Mouse (Mus musculus): ENCODE data around the gene Ap1b1. TPM values are rescaled to one million over a fixed set of nuclear protein-coding genes. Genes with fewer than 3 reads are reported as not detected.

Ap1b1 gene
- polyA plus RNA-seq, 1 experiment from 2014 or later = 63.5 TPM

GRCm38 (mm10) chr11:4992471-4992870 lies 5.8 kb downstream of the Ap1b1 start:
- H3K4me1 ChIP-seq (replicated peaks) = peaks cover 16% of the 10 kb centered on the region
- H3K9ac ChIP-seq = no peak overlapping the region
- WGBS = 85% methylated on average over 2 of the region's 2 CpGs
- H3K27me3 ChIP-seq (replicated peaks) = no peaks in the 10 kb centered on the region
- no peaks in the 10 kb centered on the region; the same call in 1 of the 2 replicates for H3K36me3 ChIP-seq
- H3K9me3 ChIP-seq = no peaks in the 10 kb centered on the region
- H3K4me3 ChIP-seq (replicated peaks) = no peak overlapping the region
- H3K27ac ChIP-seq = no peak overlapping the region
- no peak for ATAC-seq
- H3K4me2 ChIP-seq (replicated peaks) = no peak overlapping the region

- no peak overlapping the region for H3K4me3 ChIP-seq (replicated peaks)
- no peaks in the 10 kb centered on the region for H3K27me3 ChIP-seq (replicated peaks)
- H3K4me1 ChIP-seq (replicated peaks) = peaks cover 13% of the 10 kb centered on the region
- no peak overlapping the region for H3K4me2 ChIP-seq (replicated peaks)
- 88% methylated on average over 3 of the region's 3 CpGs for WGBS
- no peaks in the 10 kb centered on the region for H3K9me3 ChIP-seq
- no peaks in the 10 kb centered on the region; the same call in 1 of the 2 replicates for H3K36me3 ChIP-seq
- no peak overlapping the region for H3K9ac ChIP-seq
- H3K27ac ChIP-seq = no peak overlapping the region
- ATAC-seq = no peak
Observed at GRCm38 (mm10) chr11:4995676-4996075, 9.1 kb downstream of the Ap1b1 start.

GRCm38 (mm10) chr11:4996621-4997199 lies 10.1 kb downstream of the Ap1b1 start:
- Histone ChIP-seq H3K27me3 (replicated peaks) (no peaks in the 10 kb centered on the region), H3K27ac (no peak overlapping the region), H3K9me3 (no peaks in the 10 kb centered on the region), H3K4me3 (replicated peaks) (no peak overlapping the region), H3K4me2 (replicated peaks) (no peak overlapping the region), H3K9ac (no peak overlapping the region), H3K4me1 (replicated peaks) (peaks cover 13% of the 10 kb centered on the region), H3K36me3 (no peaks in the 10 kb centered on the region; the same call in 1 of the 2 replicates)
- WGBS = 69% methylated on average over 5 of the region's 5 CpGs
- ATAC-seq = peak; percentile 39; the same call in 1 of the 2 replicates

DNA sequence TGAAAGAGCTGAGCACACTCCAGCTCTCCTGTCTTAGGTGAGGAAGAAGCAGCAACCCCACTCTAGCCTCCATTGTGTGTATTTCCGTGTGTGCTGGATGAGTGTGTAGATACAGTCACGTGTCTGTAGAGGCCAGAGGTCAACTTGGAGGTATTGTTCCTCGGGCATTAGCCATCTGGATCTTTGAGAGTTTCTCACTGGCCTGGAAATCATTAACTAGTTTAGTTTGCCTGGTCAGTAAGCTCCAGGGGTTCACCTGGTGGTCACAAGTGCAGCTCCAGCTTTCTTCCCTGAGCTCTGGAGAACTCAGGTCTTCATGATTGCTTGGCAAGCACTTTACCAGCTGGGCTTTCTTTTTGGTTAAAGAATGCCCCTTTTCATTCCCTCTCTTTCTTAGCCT lies 11.7 kb downstream of the Ap1b1 start:
- Histone ChIP-seq H3K27ac (peak overlapping the region; percentile 82), H3K4me2 (replicated peaks) (peak overlapping the region; percentile 22), H3K9me3 (no peaks in the 10 kb centered on the region), H3K4me1 (replicated peaks) (peaks cover 13% of the 10 kb centered on the region), H3K36me3 (no peaks in the 10 kb centered on the region; the same call in 1 of the 2 replicates), H3K27me3 (replicated peaks) (no peaks in the 10 kb centered on the region), H3K9ac (no peak overlapping the region), H3K4me3 (replicated peaks) (no peak overlapping the region)
- peak; percentile 94 for ATAC-seq
- 54% methylated on average over 3 of the region's 3 CpGs for WGBS

GRCm38 (mm10) chr11:4998762-4999161 lies 12.1 kb downstream of the Ap1b1 start:
- H3K4me2 ChIP-seq (replicated peaks) = peak overlapping the region; percentile 17; the same call in 1 of the 2 replicates
- WGBS = 57% methylated on average over 1 of the region's 1 CpGs
- no peak overlapping the region for H3K9ac ChIP-seq
- H3K27me3 ChIP-seq (replicated peaks) = no peaks in the 10 kb centered on the region
- H3K27ac ChIP-seq = peak overlapping the region; percentile 82
- peaks cover 13% of the 10 kb centered on the region for H3K4me1 ChIP-seq (replicated peaks)
- no peaks in the 10 kb centered on the region; the same call in 1 of the 2 replicates for H3K36me3 ChIP-seq
- peak; percentile 74 for ATAC-seq
- no peaks in the 10 kb centered on the region for H3K9me3 ChIP-seq
- no peak overlapping the region for H3K4me3 ChIP-seq (replicated peaks)

DNA sequence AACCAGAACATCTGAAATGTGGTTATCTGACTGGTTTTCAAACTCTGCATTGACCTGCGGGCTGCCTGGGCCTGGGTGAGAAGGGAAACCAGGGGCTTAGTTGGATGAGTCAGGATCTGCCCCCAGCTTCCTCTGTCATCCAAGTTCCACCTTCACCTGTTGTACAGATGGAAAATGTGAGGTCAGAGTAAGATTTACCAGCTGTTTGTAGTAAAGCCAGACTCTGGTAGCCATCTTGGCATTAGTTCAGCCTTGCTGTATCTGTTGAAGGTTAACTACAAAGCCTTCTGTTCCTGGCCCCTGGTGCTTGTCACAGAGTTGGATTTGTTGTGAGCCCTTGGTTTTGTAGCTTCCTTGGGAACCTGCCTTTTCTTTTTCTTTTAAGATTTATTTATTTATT lies 13.6 kb downstream of the Ap1b1 start:
- WGBS = 89% methylated on average over 1 of the region's 1 CpGs
- Histone ChIP-seq H3K27ac (no peak overlapping the region), H3K9ac (no peak overlapping the region), H3K9me3 (no peaks in the 10 kb centered on the region), H3K36me3 (no peaks in the 10 kb centered on the region), H3K4me3 (replicated peaks) (no peak overlapping the region), H3K4me1 (replicated peaks) (peaks cover 13% of the 10 kb centered on the region), H3K27me3 (replicated peaks) (no peaks in the 10 kb centered on the region), H3K4me2 (replicated peaks) (no peak overlapping the region)
- no peak for ATAC-seq

DNA sequence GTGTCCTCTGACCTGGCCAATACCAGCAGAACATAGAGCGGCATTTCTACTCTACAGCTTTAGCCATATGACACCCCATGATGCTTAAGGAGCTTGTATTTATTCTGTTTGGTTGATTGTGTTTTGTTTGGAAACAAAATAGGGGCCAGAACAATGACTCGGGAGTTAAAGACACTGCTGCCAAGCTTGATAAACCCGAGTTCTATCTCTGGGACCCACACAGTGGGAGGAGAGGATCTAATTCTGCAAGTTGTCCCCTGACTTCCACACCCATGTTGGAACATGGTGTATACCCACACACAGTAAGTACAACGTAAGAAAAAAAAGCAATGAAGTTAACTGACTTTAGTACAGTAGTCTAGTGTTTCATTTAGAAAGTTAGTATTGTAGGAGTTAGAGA lies 16.2 kb downstream of the Ap1b1 start:
- no peak overlapping the region for H3K4me3 ChIP-seq (replicated peaks)
- WGBS = 81% methylated on average over 4 of the region's 4 CpGs
- H3K4me2 ChIP-seq (replicated peaks) = no peak overlapping the region
- no peaks in the 10 kb centered on the region for H3K9me3 ChIP-seq
- H3K9ac ChIP-seq = no peak overlapping the region
- no peaks in the 10 kb centered on the region for H3K27me3 ChIP-seq (replicated peaks)
- ATAC-seq = no peak
- H3K4me1 ChIP-seq (replicated peaks) = peaks cover 11% of the 10 kb centered on the region
- H3K36me3 ChIP-seq = no peaks in the 10 kb centered on the region
- H3K27ac ChIP-seq = no peak overlapping the region

GRCm38 (mm10) chr11:5005528-5005927 lies 18.9 kb downstream of the Ap1b1 start:
- Histone ChIP-seq H3K36me3 (no peaks in the 10 kb centered on the region), H3K4me3 (replicated peaks) (no peak overlapping the region), H3K4me2 (replicated peaks) (no peak overlapping the region), H3K27ac (peak overlapping the region; percentile 22; the same call in 1 of the 2 replicates), H3K9me3 (no peaks in the 10 kb centered on the region), H3K27me3 (replicated peaks) (no peaks in the 10 kb centered on the region), H3K9ac (no peak overlapping the region), H3K4me1 (replicated peaks) (no peaks in the 10 kb centered on the region; the same call in 1 of the 2 replicates)
- ATAC-seq = peak; percentile 56; the same call in 1 of the 2 replicates
- 81% methylated on average over 2 of the region's 2 CpGs for WGBS

DNA sequence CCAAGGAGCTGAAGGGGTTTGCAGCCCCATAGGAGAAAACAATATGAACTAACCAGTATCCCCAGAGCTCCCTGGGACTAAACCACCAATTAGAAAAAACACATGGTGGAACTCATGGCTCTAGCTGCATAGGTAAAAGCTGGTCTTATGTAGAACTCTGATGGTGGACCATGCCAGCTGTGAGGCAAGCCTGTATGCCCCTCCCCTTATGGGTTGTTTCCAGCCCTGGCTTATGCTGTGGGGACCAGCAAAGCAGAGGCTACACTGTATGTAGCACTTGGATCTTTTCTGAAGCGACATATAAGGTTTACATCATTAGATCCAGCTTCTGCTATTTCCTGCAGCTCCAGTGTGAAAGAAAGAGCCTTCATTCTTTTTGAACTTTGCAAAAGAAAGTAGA lies 20.6 kb downstream of the Ap1b1 start:
- Histone ChIP-seq H3K27me3 (replicated peaks) (no peaks in the 10 kb centered on the region), H3K9me3 (no peaks in the 10 kb centered on the region), H3K36me3 (no peaks in the 10 kb centered on the region), H3K4me2 (replicated peaks) (no peak overlapping the region), H3K4me1 (replicated peaks) (no peaks in the 10 kb centered on the region; the same call in 1 of the 2 replicates), H3K4me3 (replicated peaks) (no peak overlapping the region), H3K27ac (no peak overlapping the region), H3K9ac (no peak overlapping the region)
- ATAC-seq = no peak
- WGBS = 75% methylated on average over 1 of the region's 1 CpGs

- Histone ChIP-seq H3K27me3 (replicated peaks) (no peaks in the 10 kb centered on the region), H3K4me3 (replicated peaks) (no peak overlapping the region), H3K4me1 (replicated peaks) (no peaks in the 10 kb centered on the region; the same call in 1 of the 2 replicates), H3K9ac (no peak overlapping the region), H3K9me3 (no peaks in the 10 kb centered on the region), H3K36me3 (peaks cover 6% of the 10 kb centered on the region; the same call in 1 of the 2 replicates), H3K4me2 (replicated peaks) (no peak overlapping the region), H3K27ac (no peak overlapping the region)
- 65% methylated on average over 3 of the region's 3 CpGs for WGBS
- ATAC-seq = no peak
Observed at GRCm38 (mm10) chr11:5008867-5009266, 22.2 kb downstream of the Ap1b1 start.

GRCm38 (mm10) chr11:5009354-5010074 lies 22.9 kb downstream of the Ap1b1 start:
- 81% methylated on average over 3 of the region's 3 CpGs for WGBS
- Histone ChIP-seq H3K27me3 (replicated peaks) (no peaks in the 10 kb centered on the region), H3K4me2 (replicated peaks) (no peak overlapping the region), H3K27ac (no peak overlapping the region), H3K4me1 (replicated peaks) (no peaks in the 10 kb centered on the region; the same call in 1 of the 2 replicates), H3K9me3 (no peaks in the 10 kb centered on the region), H3K36me3 (peaks cover 10% of the 10 kb centered on the region; the same call in 1 of the 2 replicates), H3K4me3 (replicated peaks) (no peak overlapping the region), H3K9ac (no peak overlapping the region)
- ATAC-seq = peak; percentile 59; the same call in 1 of the 2 replicates

GRCm38 (mm10) chr11:5010205-5010604 lies 23.6 kb downstream of the Ap1b1 start:
- no peak for ATAC-seq
- no peak overlapping the region for H3K27ac ChIP-seq
- H3K9me3 ChIP-seq = no peaks in the 10 kb centered on the region
- H3K9ac ChIP-seq = no peak overlapping the region
- peaks cover 14% of the 10 kb centered on the region; the same call in 1 of the 2 replicates for H3K36me3 ChIP-seq
- no peaks in the 10 kb centered on the region for H3K27me3 ChIP-seq (replicated peaks)
- no peak overlapping the region for H3K4me2 ChIP-seq (replicated peaks)
- no peak overlapping the region for H3K4me3 ChIP-seq (replicated peaks)
- H3K4me1 ChIP-seq (replicated peaks) = no peaks in the 10 kb centered on the region
- 83% methylated on average over 1 of the region's 1 CpGs for WGBS

Data from intestine, embryonic 15.5 days (tissue).